ENCODE assay signal across 9 mouse cellular contexts in the genomic region with DNA sequence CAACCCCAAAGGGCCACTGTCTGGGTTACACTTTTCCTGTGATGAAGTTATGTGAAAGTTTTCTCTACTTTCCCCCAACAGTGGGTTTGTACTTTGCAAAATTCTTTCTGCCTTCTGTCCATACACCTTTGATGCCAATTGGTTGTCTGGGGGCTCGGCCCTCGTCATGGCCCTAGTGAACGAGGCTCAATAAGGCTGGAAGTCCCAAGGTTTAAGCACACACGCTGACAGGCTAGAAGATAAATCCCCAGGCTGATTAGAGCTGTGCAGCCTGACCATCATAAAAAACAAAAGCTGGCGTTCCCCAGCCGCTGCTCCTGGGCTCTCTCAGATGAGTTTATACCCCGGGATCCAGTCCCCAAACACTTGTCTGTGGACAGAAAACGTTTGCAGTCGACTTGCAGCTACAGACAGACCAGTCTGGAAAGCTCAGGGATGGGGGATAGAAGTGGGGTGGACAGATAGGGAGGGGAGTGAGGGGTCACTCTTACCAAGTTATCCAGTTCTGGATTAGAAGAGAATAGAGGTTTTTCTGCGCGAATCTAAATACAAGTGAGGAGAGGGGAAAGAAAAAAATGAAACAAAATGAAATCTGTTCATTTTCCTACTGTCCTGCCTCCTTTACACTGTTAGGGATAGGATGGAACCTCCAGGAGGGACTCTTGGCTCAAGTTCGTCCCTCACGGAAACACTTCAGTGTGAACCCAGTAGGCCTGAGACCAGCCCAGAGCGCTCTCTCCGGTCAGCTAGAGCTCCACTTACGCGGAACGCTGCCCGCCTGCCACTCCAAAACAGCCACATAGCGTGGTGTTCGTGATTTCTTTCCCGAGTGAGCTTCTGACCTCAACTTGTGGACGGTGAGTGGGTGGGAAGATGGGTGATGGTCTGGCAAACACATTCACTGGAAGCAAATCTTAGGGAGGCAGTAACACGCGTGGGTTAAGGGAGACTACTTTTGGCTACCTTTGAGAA. TPM values are rescaled to one million over a fixed set of nuclear protein-coding genes. Genes with fewer than 3 reads are reported as not detected.
DNase-seq lines count a peak whose midpoint lies in the region; ATAC-seq and TF ChIP-seq lines count a peak whose summit lies in the region.
"Had no signal": no experiment of that assay in that cellular context is flagged by ENCODE, and none has a peak within 500 bp of the region (broad histone marks: within the 10 kb centered on the region; RNA-seq: fewer than 3 reads in every experiment).

No protein-coding gene starts in this region.

- peaks cover 47% of the 10 kb centered on the region for H3K36me3 ChIP-seq in heart, embryonic 14.5 days (ENCODE audit: control insufficient read depth, insufficient read depth, low read length)
- H3K36me3 ChIP-seq in limb, embryonic 13.5 days = no peaks in the 10 kb centered on the region
- H3K36me3 ChIP-seq in neural tube, embryonic 13.5 days = peaks cover 9% of the 10 kb centered on the region; the same call in 1 of the 2 replicates

- H3K4me3 ChIP-seq in gastrocnemius, adult 2 months = peak overlapping the region; percentile 78
- peak overlapping the region; percentile 63 to 93 for H3K4me3 ChIP-seq in heart, embryonic 14.5 days (ENCODE audit: control insufficient read depth in 1 of 2, insufficient read depth in 1 of 2, low read depth in 1 of 2, low read length in 2 of 2)
- peak overlapping the region; percentile 58 for H3K4me3 ChIP-seq in limb, embryonic 13.5 days
- H3K4me3 ChIP-seq in neural tube, embryonic 13.5 days = peak overlapping the region; percentile 77
- H3K4me3 ChIP-seq: erythroblast, embryonic 14.5 days had no signal

- peak overlapping the region; percentile 99 for H3K9ac ChIP-seq in heart, embryonic 14.5 days (ENCODE audit: low read length)
- H3K9ac ChIP-seq in limb, embryonic 13.5 days = no peak overlapping the region
- peak overlapping the region; percentile 100 for H3K9ac ChIP-seq in neural tube, embryonic 13.5 days

- no peaks in the 10 kb centered on the region for H3K9me3 ChIP-seq in heart, embryonic 14.5 days (ENCODE audit: control insufficient read depth, low read length)
- H3K9me3 ChIP-seq in limb, embryonic 13.5 days = no peaks in the 10 kb centered on the region
- H3K9me3 ChIP-seq in neural tube, embryonic 13.5 days = no peaks in the 10 kb centered on the region

- ATAC-seq in heart, embryonic 14.5 days (ENCODE audit: insufficient number of reproducible peaks, insufficient read depth, low FRiP score, low read depth) = no peak
- no peak for ATAC-seq in limb, embryonic 13.5 days (ENCODE audit: low FRiP score, low read depth)
- ATAC-seq in neural tube, embryonic 13.5 days (ENCODE audit: low read depth) = peak; percentile 33; the same call in 1 of the 2 replicates

- 6% methylated on average over 25 of the region's 25 CpGs for WGBS in heart, embryonic 14.5 days
- 10% methylated on average over 25 of the region's 25 CpGs for WGBS in limb, embryonic 13.5 days
- WGBS in neural tube, embryonic 13.5 days = 6% methylated on average over 25 of the region's 25 CpGs

- peak overlapping the region; percentile 96 for H3K4me2 ChIP-seq in heart, embryonic 14.5 days (ENCODE audit: low read length)
- peak overlapping the region; percentile 70 for H3K4me2 ChIP-seq in limb, embryonic 13.5 days (replicated peaks)
- peak overlapping the region; percentile 92 for H3K4me2 ChIP-seq in neural tube, embryonic 13.5 days

- TF ChIP-seq CTCF in gastrocnemius, adult 2 months (IDR thresholded peaks at IDR 0.05) = no peak

- no peaks in the 10 kb centered on the region for H3K27me3 ChIP-seq in heart, embryonic 14.5 days (ENCODE audit: control insufficient read depth, insufficient read depth, low read length)
- H3K27me3 ChIP-seq in limb, embryonic 13.5 days = peaks cover 88% of the 10 kb centered on the region
- H3K27me3 ChIP-seq in neural tube, embryonic 13.5 days = no peaks in the 10 kb centered on the region

- DNase-seq in gastrocnemius, adult 2 months = peak; percentile 53
- DNase-seq in gastrocnemius, adult 8-10 months (ENCODE audit: low spot score in 2 of 2) = no peak
- DNase-seq in cerebellum, postnatal 14 days = peak; percentile 72 to 73
- no peak for DNase-seq in frontal cortex, adult 2 months (ENCODE audit: extremely low spot score in 1 of 2, low spot score in 1 of 2)
- DNase-seq in layer of hippocampus, adult 9-11 months = no peak

- intact Hi-C loops in gastrocnemius, adult 2 months (cut with DNase I) = no loop called here

- H3K27ac ChIP-seq in gastrocnemius, adult 2 months = peak overlapping the region; percentile 84
- H3K27ac ChIP-seq in heart, embryonic 14.5 days (replicated peaks in 1 of 2; ENCODE audit: control insufficient read depth in 1 of 2, insufficient read depth in 1 of 2, low read depth in 2 of 2, low read length in 2 of 2) = peak overlapping the region; percentile 82 to 93
- H3K27ac ChIP-seq in limb, embryonic 13.5 days = no peak overlapping the region
- H3K27ac ChIP-seq in neural tube, embryonic 13.5 days (replicated peaks) = peak overlapping the region; percentile 100

- H3K4me1 ChIP-seq in heart, embryonic 14.5 days (ENCODE audit: control insufficient read depth in 2 of 2, insufficient read depth in 2 of 2, low read length in 2 of 2) = peaks cover 20 to 43% of the 10 kb centered on the region in 2 experiments
- peaks cover 11% of the 10 kb centered on the region for H3K4me1 ChIP-seq in limb, embryonic 13.5 days
- peaks cover 73% of the 10 kb centered on the region for H3K4me1 ChIP-seq in neural tube, embryonic 13.5 days (replicated peaks)

RNA-seq across cellular contexts. Expression of a gene that starts 5.4 kb away (rescaled TPM):
- total RNA-seq in gastrocnemius, adult 2 months (2021) = 1 to 10 TPM; 3.0 to 4.0 TPM
- total RNA-seq in gastrocnemius, adult 8-10 months (2022) = 1 to 10 TPM; 3.3 to 4.6 (median 3.7) TPM
- 50.1 and 55.4 TPM in 2 replicates for polyA plus RNA-seq in heart, embryonic 14.5 days (2014; fragmentation: Nextera tagmentation; extraction: Ambion mirVana)
- 20.9 and 24.5 TPM in 2 replicates for polyA plus RNA-seq in limb, embryonic 13.5 days (2015; fragmentation: Nextera tagmentation; extraction: Ambion mirVana)
- polyA plus RNA-seq in neural tube, embryonic 13.5 days (2015; fragmentation: Nextera tagmentation; extraction: Ambion mirVana) = 159 and 171 TPM in 2 replicates
- polyA plus RNA-seq in frontal cortex, adult 2 months (2012; rRNA removed) = 21.9 and 22.7 TPM in 2 replicates

Comparison
In these comparisons a context has a peak if more than half of its experiments do, and no peak if none do; other contexts are left out.
1. DNase-seq: peak in gastrocnemius, adult 2 months (single experiment) and cerebellum, postnatal 14 days (2 of 2); none in gastrocnemius, adult 8-10 months (0 of 2), frontal cortex, adult 2 months (0 of 2) and layer of hippocampus, adult 9-11 months (single experiment).
2. Peak in every context shown above with its lines, with median percentiles within 50 percentile points of each other: H3K4me3 ChIP-seq and H3K4me2 ChIP-seq.